Mouse (Mus musculus): ENCODE data around the gene Mgat4d.

- TF ChIP-seq POLR2A (IDR thresholded peaks at IDR 0.05; ENCODE audit: control insufficient read depth, extremely low read depth, insufficient read depth, low read length, poor library complexity): no peak
- no peak for TF ChIP-seq CTCF (IDR thresholded peaks at IDR 0.05; ENCODE audit: borderline replicate concordance, control insufficient read depth, extremely low read depth, insufficient read depth, low read length, poor library complexity)
Measured at GRCm38 (mm10) chr8:83381016-83381415, 32.7 kb downstream of the Mgat4d start.

Measured in thymus, adult 2 months (tissue).